Mouse (Mus musculus) liver, postnatal 0 days (tissue): ENCODE data around the gene Ctps2. TPM values are rescaled to one million over a fixed set of nuclear protein-coding genes. Genes with fewer than 3 reads are reported as not detected.

Source experiments
- ATAC-seq: fragments of 200-750 bp; cut with Nextera tagmentation; 2 replicates; pipeline ENCODE4 v1.8.0; 2017; ENCODE audit warnings: mild to moderate bottlenecking, moderate library complexity
- DNase-seq: peaks from one replicate; pipeline ENCODE4 v3.0.0-alpha.2; 2016
- H3K27ac ChIP-seq: fragments of 300-500 bp; sonication (generic); 2 replicates; pipeline ENCODE4 v1.5.1; 2014; ENCODE audit warnings: antibody characterized with exemption, moderate library complexity, mild to moderate bottlenecking, low read depth
- H3K27me3 ChIP-seq: fragments of 300-500 bp; sonication (generic); 2 replicates; pipeline ENCODE4 v1.6.1; 2014; ENCODE audit warnings: low read length, control low read depth, mixed read lengths; ENCODE audit not compliant: insufficient read depth
- H3K36me3 ChIP-seq: fragments of 300-500 bp; sonication (generic); replicated peaks from 2 replicates; pipeline ENCODE4 v1.6.1; 2014; ENCODE audit warnings: mild to moderate bottlenecking, control low read depth, low read length, moderate library complexity, mixed read lengths; ENCODE audit not compliant: insufficient read depth
- H3K4me1 ChIP-seq: fragments of 300-500 bp; sonication (generic); 2 replicates; pipeline ENCODE4 v1.6.1; 2014; ENCODE audit warnings: antibody characterized with exemption, mild to moderate bottlenecking, control low read depth; ENCODE audit not compliant: insufficient read depth
- H3K4me2 ChIP-seq: fragments of 300-500 bp; sonication (generic); 2 replicates; pipeline ENCODE4 v1.6.1; 2014; ENCODE audit warnings: low read depth, mild to moderate bottlenecking, low read length, moderate library complexity, mixed read lengths
- H3K4me3 ChIP-seq: fragments of 300-500 bp; sonication (generic); 2 replicates; pipeline ENCODE4 v1.5.1; 2014; ENCODE audit warnings: low read depth, low read length
- H3K9ac ChIP-seq: fragments of 300-500 bp; sonication (generic); replicated peaks from 2 replicates; pipeline ENCODE4 v1.6.1; 2014; ENCODE audit warnings: mild to moderate bottlenecking, moderate library complexity
- H3K9me3 ChIP-seq: fragments of 300-500 bp; sonication (generic); 2 replicates; pipeline ENCODE4 v1.6.1; 2016; ENCODE audit warnings: mild to moderate bottlenecking, control low read depth, low read length, mixed read lengths
- CTCF ChIP-seq: sonication (generic); IDR thresholded peaks from 2 replicates; pipeline ENCODE4 v1.5.1; 2016; ENCODE audit warnings: antibody characterized with exemption, low read depth
- EP300 ChIP-seq: IDR thresholded peaks from 2 replicates; pipeline ENCODE4 v1.6.1; 2016; ENCODE audit warnings: antibody characterized with exemption, low read depth, mild to moderate bottlenecking
- WGBS: fragments of 180-500 bp; shearing (Covaris S2); extraction: QIAGEN DNeasy Blood & Tissue Kit; methylation state at CpG from one replicate; pipeline ENCODE4 v1.1.7; 2014; ENCODE audit not compliant: insufficient replicate concordance; 5-methylcytosine and 5-hydroxymethylcytosine counted together
- polyA plus RNA-seq: library from polyadenylated mRNA; unstranded; fragments of >200 nt; fragmentation: Nextera tagmentation; extraction: Ambion mirVana; gene quantifications from 2 replicates; pipeline ENCODE4 v1.2.1, GENCODE M21; 2015

The Ctps2 gene
- polyA plus RNA-seq, 1 experiment from 2014 or later, result 49.5 TPM

DNA sequence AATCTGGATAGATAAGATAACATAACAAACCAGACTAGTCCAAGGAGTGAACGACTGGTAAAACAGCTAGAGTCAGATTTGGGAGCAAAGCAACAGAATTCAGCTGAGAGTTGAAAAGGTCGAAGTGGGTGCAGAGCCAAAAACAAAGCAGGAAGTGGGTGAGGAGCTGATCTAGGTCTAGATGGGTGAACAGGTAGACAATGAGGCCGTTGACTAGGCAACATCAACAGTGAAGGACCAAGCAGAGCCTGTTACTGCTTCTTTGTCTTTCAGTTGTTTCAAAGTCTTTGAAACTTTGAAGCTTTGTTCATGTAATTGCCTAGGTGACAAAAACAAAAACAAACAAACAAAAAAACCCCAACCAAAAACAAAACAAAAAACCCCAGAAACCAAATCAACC, 75.2 kb downstream of the Ctps2 start:
- no peak overlapping the region for H3K27ac ChIP-seq
- DNase-seq (no peak), ATAC-seq (no peak)
- H3K36me3 ChIP-seq, result no peaks in the 10 kb centered on the region
- TF ChIP-seq EP300 (no peak), CTCF (no peak)
- WGBS, result 64% methylated on average over 3 of the region's 3 CpGs
- H3K9me3 ChIP-seq, result no peaks in the 10 kb centered on the region
- no peak overlapping the region for H3K4me2 ChIP-seq
- no peak overlapping the region for H3K9ac ChIP-seq
- H3K4me1 ChIP-seq, result no peaks in the 10 kb centered on the region
- H3K4me3 ChIP-seq, result no peak overlapping the region
- H3K27me3 ChIP-seq, result no peaks in the 10 kb centered on the region

DNA sequence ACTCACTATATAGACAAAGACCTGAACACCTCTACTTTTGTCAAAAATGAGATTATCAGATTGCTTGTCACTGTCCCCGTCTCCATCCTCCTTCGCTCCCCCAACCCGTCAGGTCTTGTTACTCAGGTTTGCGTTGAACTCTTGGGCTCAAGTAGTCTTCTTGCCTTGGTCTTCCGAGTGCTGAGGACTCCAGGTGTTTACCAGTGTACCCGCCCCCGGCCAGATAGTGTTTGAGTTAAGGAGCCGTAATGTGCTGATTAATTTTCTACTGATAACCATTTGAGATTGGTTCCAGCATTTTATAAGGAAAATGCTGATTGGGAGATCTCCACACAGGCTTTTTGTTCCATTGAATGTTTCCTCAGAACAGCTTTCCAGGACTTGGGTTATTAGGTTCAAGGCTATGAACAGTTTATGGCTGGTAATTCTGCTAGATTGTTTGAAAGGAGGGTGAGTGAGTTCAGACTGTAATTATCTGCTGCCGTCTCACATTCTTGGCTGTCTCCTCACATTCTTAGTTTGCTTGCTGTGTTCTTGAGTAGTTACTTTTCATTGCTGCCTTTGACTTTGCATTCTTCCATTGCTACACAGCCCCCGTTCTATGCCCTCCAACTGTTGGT, 85.9 kb downstream of the Ctps2 start:
- no peaks in the 10 kb centered on the region for H3K27me3 ChIP-seq
- H3K36me3 ChIP-seq, result no peaks in the 10 kb centered on the region
- TF ChIP-seq CTCF, result no peak
- no peak for TF ChIP-seq EP300
- no peak overlapping the region for H3K4me2 ChIP-seq
- H3K4me3 ChIP-seq, result no peak overlapping the region
- no peak for ATAC-seq
- DNase-seq, result no peak
- no peaks in the 10 kb centered on the region for H3K9me3 ChIP-seq
- no peak overlapping the region for H3K9ac ChIP-seq
- no peaks in the 10 kb centered on the region for H3K4me1 ChIP-seq
- WGBS, result 83% methylated on average over 10 of the region's 10 CpGs
- no peak overlapping the region for H3K27ac ChIP-seq

DNA sequence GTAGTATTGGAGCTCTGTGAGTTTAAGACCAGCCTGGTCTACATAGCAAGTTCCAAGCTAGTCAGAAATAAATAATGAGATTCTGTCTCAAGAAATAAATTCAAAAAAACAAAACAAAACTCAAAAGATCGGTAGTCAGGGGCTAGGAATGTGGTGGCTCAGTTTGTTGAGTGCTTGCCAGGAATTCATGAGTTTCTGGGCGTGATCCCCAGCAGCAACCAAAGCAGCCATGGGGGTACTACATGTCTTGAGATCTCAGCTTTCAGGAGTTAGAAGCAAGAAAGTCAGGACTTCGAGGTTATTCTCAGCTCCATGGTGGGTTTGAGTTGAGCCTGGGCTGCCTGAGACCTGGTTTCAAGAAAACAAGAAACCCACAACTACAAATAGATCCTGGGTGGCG, 90.4 kb downstream of the Ctps2 start:
- H3K27ac ChIP-seq, result no peak overlapping the region
- WGBS, result 72% methylated on average over 4 of the region's 4 CpGs
- no peaks in the 10 kb centered on the region for H3K27me3 ChIP-seq
- H3K36me3 ChIP-seq, result no peaks in the 10 kb centered on the region
- no peak for ATAC-seq
- H3K4me2 ChIP-seq, result no peak overlapping the region
- H3K4me1 ChIP-seq, result no peaks in the 10 kb centered on the region
- TF ChIP-seq EP300, result no peak
- no peak for TF ChIP-seq CTCF
- no peaks in the 10 kb centered on the region for H3K9me3 ChIP-seq
- DNase-seq, result no peak
- H3K4me3 ChIP-seq, result no peak overlapping the region
- no peak overlapping the region for H3K9ac ChIP-seq

DNA sequence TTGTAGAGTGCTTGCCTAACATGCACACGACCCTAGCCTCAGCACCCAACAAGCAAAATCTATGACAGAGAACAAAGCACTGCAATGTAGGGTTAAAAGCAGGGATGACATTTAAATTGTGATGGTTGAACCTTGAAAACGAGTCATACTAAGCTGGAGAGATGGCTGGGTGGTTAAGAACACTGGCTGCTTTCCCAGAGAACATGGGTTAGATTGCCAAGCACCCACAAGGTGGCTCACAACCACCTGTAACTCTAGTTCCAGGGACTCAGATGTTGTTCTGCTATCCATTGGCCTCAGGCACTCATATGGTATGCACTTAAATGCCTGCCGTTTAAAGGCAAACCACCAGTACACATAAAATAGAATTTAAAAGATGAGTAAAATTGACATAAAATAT, 91.1 kb downstream of the Ctps2 start:
- no peak for TF ChIP-seq CTCF
- Histone ChIP-seq H3K9ac (no peak overlapping the region), H3K4me1 (no peaks in the 10 kb centered on the region), H3K4me3 (no peak overlapping the region), H3K36me3 (no peaks in the 10 kb centered on the region), H3K27me3 (no peaks in the 10 kb centered on the region), H3K4me2 (no peak overlapping the region), H3K9me3 (no peaks in the 10 kb centered on the region), H3K27ac (no peak overlapping the region)
- ATAC-seq (no peak), DNase-seq (no peak)
- 67% methylated on average over 3 of the region's 3 CpGs for WGBS

DNA sequence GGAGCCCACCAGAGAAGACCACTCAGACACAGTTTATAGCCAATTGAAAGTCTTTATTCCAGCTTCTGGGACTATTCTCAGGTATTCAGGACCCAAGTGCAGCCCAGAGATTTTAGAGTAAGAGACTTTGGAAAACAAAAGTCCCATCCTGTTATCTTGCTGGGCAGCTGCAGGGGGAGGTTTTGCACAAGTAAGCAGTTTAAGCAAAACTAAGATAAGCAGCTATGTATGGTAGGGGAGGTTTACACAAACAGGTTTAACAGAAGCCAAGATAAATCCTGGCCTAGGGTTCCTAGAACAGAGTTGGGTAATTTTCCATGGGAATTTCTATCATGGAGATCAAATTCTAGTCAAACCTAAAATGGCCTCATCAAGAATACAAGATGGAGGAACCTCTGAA, 126.8 kb downstream of the Ctps2 start:
- no peaks in the 10 kb centered on the region for H3K9me3 ChIP-seq
- no peak overlapping the region for H3K27ac ChIP-seq
- H3K36me3 ChIP-seq, result no peaks in the 10 kb centered on the region; the same call in 1 of the 2 replicates
- H3K4me1 ChIP-seq, result no peaks in the 10 kb centered on the region
- H3K27me3 ChIP-seq, result no peaks in the 10 kb centered on the region
- ATAC-seq (no peak), DNase-seq (no peak)
- no peak overlapping the region for H3K9ac ChIP-seq
- H3K4me2 ChIP-seq, result no peak overlapping the region
- no peak overlapping the region for H3K4me3 ChIP-seq
- no peak for TF ChIP-seq EP300
- no peak for TF ChIP-seq CTCF

DNA sequence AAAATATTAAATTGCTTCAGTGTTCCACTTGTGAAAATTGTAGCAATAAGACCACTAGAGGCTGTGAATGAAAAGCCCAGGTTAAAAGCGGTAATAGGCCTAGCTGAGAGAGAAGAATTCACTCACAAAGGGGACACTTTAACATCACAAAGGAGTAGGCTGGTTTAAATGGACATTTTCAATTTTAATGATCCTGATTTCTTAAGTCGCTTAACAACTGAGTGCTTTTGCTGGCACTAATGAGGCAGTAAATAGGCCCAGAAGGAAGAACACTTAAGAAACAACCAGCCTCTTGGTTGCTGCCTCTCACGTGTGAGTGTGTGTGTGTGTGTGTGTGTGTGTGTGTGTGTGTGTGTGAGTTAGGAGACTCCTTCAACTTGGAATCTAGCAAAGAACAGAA, 137.7 kb downstream of the Ctps2 start:
- H3K9ac ChIP-seq, result no peak overlapping the region
- ATAC-seq (no peak), DNase-seq (no peak)
- no peak overlapping the region for H3K4me3 ChIP-seq
- WGBS, result 63% methylated on average over 3 of the region's 3 CpGs
- H3K4me1 ChIP-seq, result no peaks in the 10 kb centered on the region
- no peaks in the 10 kb centered on the region for H3K9me3 ChIP-seq
- H3K36me3 ChIP-seq, result no peaks in the 10 kb centered on the region
- H3K27ac ChIP-seq, result no peak overlapping the region
- TF ChIP-seq EP300, result no peak
- no peak for TF ChIP-seq CTCF
- H3K4me2 ChIP-seq, result no peak overlapping the region
- H3K27me3 ChIP-seq, result peaks cover 3% of the 10 kb centered on the region; the same call in 1 of the 2 replicates

DNA sequence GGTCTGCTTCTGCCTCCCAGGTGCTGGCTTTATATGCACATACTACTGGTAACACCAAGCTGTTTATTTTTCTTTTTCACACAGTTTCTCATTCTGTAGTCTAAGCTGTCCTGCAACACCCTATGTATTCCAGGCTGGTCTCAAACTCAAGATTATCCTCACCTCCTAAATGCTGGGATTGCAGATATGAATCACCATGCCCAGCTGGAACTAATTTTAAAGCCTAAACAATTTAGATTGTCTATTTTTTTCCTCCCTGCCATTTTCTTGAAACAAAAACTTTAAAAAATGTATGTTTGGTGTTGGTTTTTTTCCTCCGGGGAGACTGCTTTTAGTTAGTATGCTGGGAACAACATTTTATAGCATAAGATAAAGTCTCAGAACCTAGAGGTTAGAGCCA, 141.7 kb downstream of the Ctps2 start:
- Histone ChIP-seq H3K4me1 (no peaks in the 10 kb centered on the region), H3K9me3 (no peaks in the 10 kb centered on the region), H3K9ac (no peak overlapping the region), H3K36me3 (no peaks in the 10 kb centered on the region), H3K27me3 (peaks cover 3% of the 10 kb centered on the region; the same call in 1 of the 2 replicates), H3K4me3 (no peak overlapping the region), H3K4me2 (no peak overlapping the region), H3K27ac (no peak overlapping the region)
- DNase-seq (no peak), ATAC-seq (no peak)
- WGBS, result 85% methylated on average over 1 of the region's 1 CpGs
- no peak for TF ChIP-seq EP300
- no peak for TF ChIP-seq CTCF
